Mouse (Mus musculus): Measurements from ENCODE around the gene Wbp2.

Wbp2 gene

DNA sequence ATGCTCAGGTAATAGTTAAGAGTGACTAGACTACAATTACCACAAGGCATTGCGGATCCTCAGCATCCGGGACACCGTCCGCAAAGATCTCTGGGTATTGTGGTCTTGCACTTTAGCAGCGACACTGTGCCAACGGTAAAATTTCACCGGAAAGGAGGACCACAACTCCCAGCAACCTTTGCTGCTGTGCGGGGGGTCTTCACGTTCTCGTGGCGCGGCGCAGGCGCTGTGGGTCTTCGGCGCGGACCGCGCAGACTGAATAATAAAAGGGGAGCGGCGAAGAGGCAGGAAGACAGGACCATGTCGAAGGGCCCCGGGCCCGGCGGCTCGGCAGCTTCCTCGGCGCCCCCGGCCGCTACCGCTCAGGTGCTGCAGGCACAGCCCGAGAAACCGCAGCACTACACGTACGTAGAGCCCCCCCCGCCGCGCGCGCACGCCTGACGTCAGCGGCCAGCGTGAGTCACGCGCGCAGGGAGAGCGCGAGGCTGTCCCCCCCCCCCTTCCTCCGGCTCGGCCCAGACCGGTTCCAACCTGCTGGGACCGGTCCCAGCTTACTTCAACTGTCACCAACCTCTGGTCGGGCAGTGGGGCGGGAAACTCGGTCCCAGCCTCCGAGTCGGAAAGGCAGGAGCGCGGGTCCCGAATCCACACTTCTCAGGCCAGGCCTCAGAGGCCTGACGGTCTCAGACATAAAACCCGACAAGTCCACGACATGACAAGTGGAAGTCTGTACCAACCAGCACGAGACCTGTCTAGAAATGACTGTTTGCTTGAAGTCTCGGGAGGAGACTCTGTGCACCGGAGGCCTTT lies 56.5 kb downstream of the Wbp2 start, which contains the start of gene Unk:
Unk (plus strand) TSS at position 235 of the 810 bp plus-strand sequence.
- peak; percentile 98 to 99 for DNase-seq (ENCODE audit: low spot score in 2 of 2)

DNA sequence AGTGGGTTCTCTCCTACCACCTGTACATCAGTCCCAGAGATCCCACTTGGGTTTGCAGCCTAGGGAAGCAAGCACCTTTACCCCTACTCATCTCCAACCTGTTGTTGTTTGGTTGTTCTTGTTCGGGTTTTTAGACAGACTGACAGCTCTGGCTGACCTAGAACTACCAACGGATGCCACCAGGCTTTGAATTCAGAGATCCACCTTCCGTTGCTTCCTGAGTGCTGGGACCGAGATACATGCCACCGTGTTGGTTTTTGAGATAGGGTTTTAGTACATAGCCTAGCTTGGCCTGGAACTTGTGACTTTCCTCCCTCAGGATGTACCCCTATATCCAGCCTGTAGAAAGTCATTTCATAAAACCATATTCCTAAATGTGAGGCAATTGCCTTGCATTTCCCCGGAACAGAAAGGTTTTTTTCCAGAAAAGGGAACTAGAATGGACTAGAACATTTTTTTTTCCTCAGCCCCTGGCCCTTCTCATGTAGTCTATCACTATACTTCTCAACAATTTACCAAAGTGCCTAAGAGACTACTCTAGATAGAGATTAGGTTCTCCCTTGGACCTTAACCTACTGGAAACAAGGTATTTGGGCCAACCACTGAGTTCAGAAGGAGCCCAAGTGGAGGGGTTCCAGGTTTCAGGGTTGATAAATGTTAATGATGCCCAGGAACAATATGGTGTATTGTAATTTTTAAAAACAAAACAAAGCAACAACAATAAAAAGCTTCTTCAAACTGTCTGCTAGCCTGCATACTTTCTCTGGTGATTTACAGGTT lies 57.5 kb downstream of the Wbp2 start:
- DNase-seq (ENCODE audit: low spot score in 2 of 2): no peak

Measured in right cerebral cortex, adult 2 months (tissue).